Mouse (Mus musculus) heart, embryonic 16.5 days (tissue): ENCODE data around the gene Myl6. TPM values are rescaled to one million over a fixed set of nuclear protein-coding genes. Genes with fewer than 3 reads are reported as not detected.
A peak's percentile ranks its signal among the peaks of the same experiment; 100 is the strongest.

Experiments
- ATAC-seq: fragments of 200-750 bp; cut with Nextera tagmentation; replicated peaks from 2 replicates; pipeline ENCODE4 v1.8.0; 2017; ENCODE audit warnings: moderate number of reproducible peaks; ENCODE audit not compliant: insufficient read depth, low FRiP score; ENCODE audit errors: extremely low read depth
- H3K27ac ChIP-seq: fragments of 300-500 bp; sonication (generic); 2 replicates; pipeline ENCODE4 v1.5.1; 2014; ENCODE audit warnings: mild to moderate bottlenecking, low read length, control low read depth, moderate library complexity
- H3K27me3 ChIP-seq: fragments of 300-500 bp; sonication (generic); 2 replicates; pipeline ENCODE4 v1.6.1; 2014; ENCODE audit warnings: low read length, mixed read lengths; ENCODE audit not compliant: control insufficient read depth, insufficient read depth
- H3K36me3 ChIP-seq: fragments of 300-500 bp; sonication (generic); 2 replicates; pipeline ENCODE4 v1.6.1; 2014; ENCODE audit not compliant: control insufficient read depth, insufficient read depth
- H3K4me1 ChIP-seq: fragments of 300-500 bp; sonication (generic); 2 replicates; pipeline ENCODE4 v1.6.1; 2014; ENCODE audit warnings: low read length, mixed read lengths; ENCODE audit not compliant: control insufficient read depth, insufficient read depth
- H3K4me2 ChIP-seq: fragments of 300-500 bp; sonication (generic); 2 replicates; pipeline ENCODE4 v1.6.1; 2014; ENCODE audit warnings: low read depth, mild to moderate bottlenecking, control low read depth, low read length
- H3K4me3 ChIP-seq: fragments of 300-500 bp; sonication (generic); 2 replicates; pipeline ENCODE4 v1.5.1; 2014; ENCODE audit warnings: mild to moderate bottlenecking, control low read depth, low read length
- H3K9ac ChIP-seq: fragments of 300-500 bp; sonication (generic); 2 replicates; pipeline ENCODE4 v1.6.1; 2014; ENCODE audit warnings: low read length, control low read depth
- H3K9me3 ChIP-seq: fragments of 300-500 bp; sonication (generic); replicated peaks from 2 replicates; pipeline ENCODE4 v1.6.1; 2016; ENCODE audit warnings: low read length; ENCODE audit not compliant: control insufficient read depth
- WGBS: fragments of 180-500 bp; shearing (Covaris S2); extraction: QIAGEN DNeasy Blood & Tissue Kit; methylation state at CpG from one replicate; pipeline ENCODE4 v1.1.7; 2014; 5-methylcytosine and 5-hydroxymethylcytosine counted together
- polyA plus RNA-seq: library from polyadenylated mRNA; unstranded; fragments of >200 nt; fragmentation: Nextera tagmentation; extraction: Ambion mirVana; gene quantifications from 2 replicates; pipeline ENCODE4 v1.2.1, GENCODE M21; 2015

Myl6 gene
- polyA plus RNA-seq, 1 experiment from 2014 or later = 945 TPM

DNA sequence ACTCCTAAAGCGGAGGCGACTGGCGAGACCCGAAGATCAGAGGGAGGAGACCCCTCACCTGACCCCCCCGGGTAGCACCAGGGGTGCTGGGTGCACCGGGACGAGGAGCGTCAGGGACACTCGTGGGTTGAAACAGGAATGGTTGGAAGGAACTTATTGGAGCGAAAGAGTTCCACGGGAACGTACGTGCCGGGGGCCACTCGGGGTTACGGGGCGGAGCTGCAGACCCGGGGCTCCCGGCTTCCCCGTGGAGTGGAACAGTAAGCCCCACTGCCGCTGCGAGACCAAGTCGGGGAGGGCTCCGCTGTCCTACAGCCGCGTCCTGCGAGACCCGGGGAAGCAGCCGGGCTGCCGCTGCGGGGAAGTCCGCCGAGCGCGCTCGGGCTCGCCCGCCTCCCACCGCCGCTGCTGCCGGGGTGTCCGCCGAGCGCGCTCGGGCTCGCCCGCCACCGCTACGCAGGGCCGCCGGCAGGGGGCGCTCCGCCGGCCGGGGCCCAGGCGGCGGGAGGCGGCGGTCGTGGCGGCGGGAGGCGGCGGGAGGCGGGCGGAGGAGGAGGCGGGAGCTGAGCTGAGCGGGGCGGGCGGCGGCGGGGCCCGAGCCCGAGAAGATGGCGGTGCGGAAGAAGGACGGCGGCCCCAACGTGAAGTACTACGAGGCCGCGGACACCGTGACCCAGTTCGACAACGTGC, 35.1 kb downstream of the Myl6 start, which contains the start of gene Smarcc2:
Gene Smarcc2, plus strand, starts transcription at position 530 of the 690 bp plus-strand sequence.
- WGBS = 0% methylated on average over 67 of the region's 86 CpGs
- Histone ChIP-seq H3K9me3 (no peaks in the 10 kb centered on the region), H3K9ac (peak within 1 kb of the TSS; percentile 91), H3K4me3 (peak within 1 kb of the TSS; percentile 73), H3K27me3 (no peaks in the 10 kb centered on the region), H3K27ac (peak within 1 kb of the TSS; percentile 96), H3K36me3 (peaks cover 15% of the 10 kb centered on the region), H3K4me2 (peak within 1 kb of the TSS; percentile 84), H3K4me1 (peaks cover 11% of the 10 kb centered on the region)
- ATAC-seq = peak; percentile 84

GRCm38 (mm10) chr10:128458348-128458718, 35.6 kb downstream of the Myl6 start:
- no peaks in the 10 kb centered on the region for H3K27me3 ChIP-seq
- peak overlapping the region; percentile 73 for H3K4me2 ChIP-seq
- peak overlapping the region; percentile 73 for H3K4me3 ChIP-seq
- H3K4me1 ChIP-seq = peaks cover 11% of the 10 kb centered on the region
- peak; percentile 58 for ATAC-seq
- WGBS = under 1% methylated on average over 29 of the region's 29 CpGs
- no peaks in the 10 kb centered on the region for H3K9me3 ChIP-seq
- H3K36me3 ChIP-seq = peaks cover 10% of the 10 kb centered on the region
- H3K27ac ChIP-seq = peak overlapping the region; percentile 96
- H3K9ac ChIP-seq = peak overlapping the region; percentile 91

- Histone ChIP-seq H3K36me3 (peaks cover 7% of the 10 kb centered on the region), H3K4me3 (peak overlapping the region; percentile 73; the same call in 1 of the 2 replicates), H3K4me2 (no peak overlapping the region), H3K27ac (no peak overlapping the region), H3K27me3 (no peaks in the 10 kb centered on the region), H3K4me1 (peaks cover 11% of the 10 kb centered on the region), H3K9ac (no peak overlapping the region), H3K9me3 (no peaks in the 10 kb centered on the region)
- ATAC-seq = no peak
- 92% methylated on average over 6 of the region's 6 CpGs for WGBS
Observed at GRCm38 (mm10) chr10:128457676-128458075, 36.3 kb downstream of the Myl6 start.

GRCm38 (mm10) chr10:128455280-128455679, 38.7 kb downstream of the Myl6 start:
- H3K27ac ChIP-seq = no peak overlapping the region
- H3K4me1 ChIP-seq = peaks cover 4% of the 10 kb centered on the region
- H3K4me2 ChIP-seq = peak overlapping the region; percentile 32
- peak overlapping the region; percentile 1; the same call in 1 of the 2 replicates for H3K9ac ChIP-seq
- no peaks in the 10 kb centered on the region for H3K27me3 ChIP-seq
- no peaks in the 10 kb centered on the region for H3K36me3 ChIP-seq
- no peak for ATAC-seq
- H3K4me3 ChIP-seq = 0 out of 2 replicates have a peak overlapping the region, but pooled peaks have one; percentile 1
- H3K9me3 ChIP-seq = no peaks in the 10 kb centered on the region
- 4% methylated on average over 6 of the region's 6 CpGs for WGBS

GRCm38 (mm10) chr10:128454471-128454870, 39.5 kb downstream of the Myl6 start:
- no peaks in the 10 kb centered on the region for H3K27me3 ChIP-seq
- no peak overlapping the region for H3K9ac ChIP-seq
- WGBS = 71% methylated on average over 3 of the region's 3 CpGs
- H3K9me3 ChIP-seq = no peaks in the 10 kb centered on the region
- ATAC-seq = no peak
- no peaks in the 10 kb centered on the region for H3K4me1 ChIP-seq
- H3K4me3 ChIP-seq = no peak overlapping the region
- H3K27ac ChIP-seq = no peak overlapping the region
- H3K36me3 ChIP-seq = no peaks in the 10 kb centered on the region
- H3K4me2 ChIP-seq = no peak overlapping the region

- no peak for ATAC-seq
- H3K9me3 ChIP-seq = no peaks in the 10 kb centered on the region
- no peak overlapping the region for H3K4me2 ChIP-seq
- H3K36me3 ChIP-seq = no peaks in the 10 kb centered on the region
- no peak overlapping the region for H3K4me3 ChIP-seq
- no peaks in the 10 kb centered on the region for H3K4me1 ChIP-seq
- H3K27ac ChIP-seq = no peak overlapping the region
- WGBS = 76% methylated on average over 6 of the region's 6 CpGs
- no peak overlapping the region for H3K9ac ChIP-seq
- no peaks in the 10 kb centered on the region for H3K27me3 ChIP-seq
Observed at GRCm38 (mm10) chr10:128451014-128451413, 42.9 kb downstream of the Myl6 start.

DNA sequence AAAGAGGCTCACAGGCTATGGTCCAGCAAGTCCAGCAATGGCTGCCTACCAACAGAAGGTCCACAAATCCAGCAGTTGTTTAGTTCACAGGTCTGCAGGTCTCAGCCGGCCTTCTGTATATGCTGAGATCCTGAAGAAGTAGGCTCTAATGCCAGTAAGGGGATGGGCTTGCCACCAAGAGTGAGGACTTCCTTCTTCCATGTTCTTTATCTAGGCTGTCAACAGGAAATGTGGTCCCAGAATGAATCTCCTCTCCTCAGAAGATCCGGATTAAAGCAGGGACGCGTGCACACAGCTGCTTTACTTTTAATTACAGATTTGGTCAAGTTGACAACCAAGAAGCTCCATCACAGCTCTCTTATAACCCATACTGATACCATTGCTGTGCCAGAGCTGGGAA, 48.5 kb downstream of the Myl6 start:
- H3K36me3 ChIP-seq = 0 out of 2 replicates have a peak, but pooled peaks cover 3% of the 10 kb centered on the region
- no peaks in the 10 kb centered on the region for H3K27me3 ChIP-seq
- no peak overlapping the region for H3K4me2 ChIP-seq
- no peaks in the 10 kb centered on the region for H3K9me3 ChIP-seq
- no peak overlapping the region for H3K9ac ChIP-seq
- no peak overlapping the region for H3K4me3 ChIP-seq
- no peak for ATAC-seq
- H3K27ac ChIP-seq = no peak overlapping the region
- no peaks in the 10 kb centered on the region for H3K4me1 ChIP-seq
- 62% methylated on average over 4 of the region's 4 CpGs for WGBS

DNA sequence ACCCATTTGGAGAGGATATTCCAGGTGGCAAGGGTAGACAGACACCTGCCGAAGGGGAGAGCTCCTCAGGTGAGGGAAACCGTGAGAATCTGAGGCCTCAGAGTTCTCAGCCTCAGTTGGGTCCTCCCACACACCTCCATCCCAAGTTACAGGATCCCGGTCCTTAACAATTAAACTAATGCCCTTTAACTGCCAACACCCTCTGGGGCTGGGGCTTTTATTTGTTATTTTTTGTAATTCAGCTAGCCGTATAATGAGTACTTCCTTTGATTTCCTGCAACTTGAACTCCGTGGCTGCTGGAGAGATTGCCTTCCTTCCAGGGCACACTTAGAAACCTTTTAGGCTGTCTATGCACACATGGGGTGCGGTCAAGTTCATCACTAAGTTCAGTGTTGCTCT, 49.6 kb downstream of the Myl6 start:
- no peak overlapping the region for H3K4me2 ChIP-seq
- H3K9me3 ChIP-seq = no peaks in the 10 kb centered on the region
- H3K36me3 ChIP-seq = peaks cover 7% of the 10 kb centered on the region; the same call in 1 of the 2 replicates
- no peak overlapping the region for H3K27ac ChIP-seq
- no peaks in the 10 kb centered on the region for H3K27me3 ChIP-seq
- WGBS = 67% methylated on average over 6 of the region's 6 CpGs
- no peak overlapping the region for H3K9ac ChIP-seq
- H3K4me3 ChIP-seq = no peak overlapping the region
- ATAC-seq = no peak
- no peaks in the 10 kb centered on the region for H3K4me1 ChIP-seq

- Histone ChIP-seq H3K27ac (no peak overlapping the region), H3K4me3 (no peak overlapping the region), H3K9me3 (no peaks in the 10 kb centered on the region), H3K27me3 (no peaks in the 10 kb centered on the region), H3K36me3 (peaks cover 18% of the 10 kb centered on the region), H3K4me1 (no peaks in the 10 kb centered on the region), H3K9ac (no peak overlapping the region), H3K4me2 (no peak overlapping the region)
- 91% methylated on average over 1 of the region's 1 CpGs for WGBS
- no peak for ATAC-seq
Observed at GRCm38 (mm10) chr10:128442718-128443117, 51.2 kb downstream of the Myl6 start.
